Mouse (Mus musculus): ENCODE measurements around the gene Rpl18a. TPM values are rescaled to one million over a fixed set of nuclear protein-coding genes. Genes with fewer than 3 reads are reported as not detected.

Rpl18a gene
- polyA plus RNA-seq, 1 experiment from 2014 or later: 2,427 TPM

DNA sequence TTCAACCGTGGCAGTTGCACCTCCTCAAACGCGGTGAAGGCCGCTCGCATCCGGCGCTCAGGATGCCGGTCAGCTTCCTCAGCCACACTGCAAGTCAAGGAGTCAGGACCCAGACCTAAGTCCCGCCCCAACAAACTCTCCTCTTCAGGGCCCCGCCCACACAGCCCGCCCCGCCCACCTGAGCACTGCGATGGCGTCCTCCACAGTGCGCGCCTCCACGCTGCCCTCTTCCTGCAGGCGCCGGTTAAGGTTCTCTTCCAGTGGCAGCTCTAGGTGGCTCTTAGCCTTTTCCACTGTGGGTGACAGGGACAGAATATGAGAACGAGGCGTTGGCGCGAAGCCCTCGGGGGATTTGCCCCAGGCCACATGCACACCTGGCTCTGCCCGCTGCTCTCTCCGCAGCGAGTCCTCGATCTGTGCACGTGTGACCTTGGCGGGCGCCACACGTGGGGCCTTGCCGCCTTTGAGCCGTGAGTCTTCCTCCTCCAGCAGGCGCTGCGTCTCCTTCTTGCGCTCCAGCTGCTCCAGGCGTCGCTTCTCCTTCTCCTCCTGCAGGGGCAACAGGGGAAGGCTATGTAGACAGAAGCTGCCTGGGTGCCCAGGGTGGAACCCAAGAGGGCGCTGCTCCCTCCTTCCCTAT, 28.5 kb downstream of the Rpl18a start:
- peaks cover 34% of the 10 kb centered on the region for H3K4me1 ChIP-seq (ENCODE audit: control insufficient read depth, insufficient read depth, low read length)
- H3K4me2 ChIP-seq (ENCODE audit: low read depth, low read length): peak overlapping the region; percentile 23; the same call in 1 of the 2 replicates
- H3K4me3 ChIP-seq (ENCODE audit: low read depth, low read length): no peak overlapping the region
- H3K36me3 ChIP-seq (ENCODE audit: control insufficient read depth, insufficient read depth, low read length): no peaks in the 10 kb centered on the region
- WGBS: 18% methylated on average over 36 of the region's 40 CpGs
- H3K27me3 ChIP-seq (ENCODE audit: control insufficient read depth, insufficient read depth, low read length): no peaks in the 10 kb centered on the region
- H3K27ac ChIP-seq (ENCODE audit: low read depth, low read length): peak overlapping the region; percentile 69
- no peak for ATAC-seq (ENCODE audit: low read depth)
- H3K9ac ChIP-seq (replicated peaks; ENCODE audit: low read depth, low read length): peak overlapping the region; percentile 30; the same call in 1 of the 2 replicates
- no peaks in the 10 kb centered on the region for H3K9me3 ChIP-seq (ENCODE audit: control insufficient read depth, low read length)

- Histone ChIP-seq H3K36me3 (ENCODE audit: control insufficient read depth, insufficient read depth, low read length) (no peaks in the 10 kb centered on the region), H3K27me3 (ENCODE audit: control insufficient read depth, insufficient read depth, low read length) (no peaks in the 10 kb centered on the region; the same call in 1 of the 2 replicates), H3K4me3 (ENCODE audit: low read depth, low read length) (no peak overlapping the region), H3K9ac (replicated peaks; ENCODE audit: low read depth, low read length) (no peak overlapping the region), H3K4me1 (ENCODE audit: control insufficient read depth, insufficient read depth, low read length) (peaks cover 44% of the 10 kb centered on the region), H3K9me3 (ENCODE audit: control insufficient read depth, low read length) (no peaks in the 10 kb centered on the region), H3K27ac (ENCODE audit: low read depth, low read length) (peak overlapping the region; percentile 90), H3K4me2 (ENCODE audit: low read depth, low read length) (peak overlapping the region; percentile 96; the same call in 1 of the 2 replicates)
- 90% methylated on average over 7 of the region's 7 CpGs for WGBS
- ATAC-seq (ENCODE audit: low read depth): no peak
Observed at GRCm38 (mm10) chr8:70866566-70866965, 30.6 kb downstream of the Rpl18a start.

DNA sequence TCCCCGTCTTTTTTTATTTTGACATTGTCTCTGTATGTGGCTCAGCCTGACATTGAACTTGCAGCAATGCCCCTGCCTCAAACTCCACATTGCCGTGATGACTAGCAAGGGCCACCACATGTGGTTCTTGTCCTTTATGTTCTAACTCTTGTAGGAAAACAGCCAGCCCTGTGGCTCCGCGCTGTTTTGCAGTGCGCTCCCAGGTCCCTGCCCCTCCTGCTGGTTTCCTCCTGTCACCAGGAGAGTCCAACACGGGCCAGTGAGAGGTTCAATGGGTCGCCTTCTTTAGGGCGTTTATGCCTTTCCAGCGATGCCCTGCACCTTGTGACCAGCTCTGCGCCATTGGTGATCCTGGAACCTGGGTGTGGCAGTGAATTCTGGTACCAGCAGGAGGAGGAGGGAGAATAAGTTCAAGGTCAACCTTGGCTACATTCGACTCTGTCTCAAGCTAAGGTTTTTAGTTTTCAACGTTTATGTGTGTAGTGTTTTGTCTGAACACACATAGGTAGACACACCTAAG, 31.2 kb downstream of the Rpl18a start:
- peak overlapping the region; percentile 96 for H3K4me2 ChIP-seq (ENCODE audit: low read depth, low read length)
- peaks cover 44% of the 10 kb centered on the region for H3K4me1 ChIP-seq (ENCODE audit: control insufficient read depth, insufficient read depth, low read length)
- H3K4me3 ChIP-seq (ENCODE audit: low read depth, low read length): peak overlapping the region; percentile 51
- H3K27me3 ChIP-seq (ENCODE audit: control insufficient read depth, insufficient read depth, low read length): no peaks in the 10 kb centered on the region; the same call in 1 of the 2 replicates
- H3K27ac ChIP-seq (ENCODE audit: low read depth, low read length): peak overlapping the region; percentile 90
- no peaks in the 10 kb centered on the region for H3K9me3 ChIP-seq (ENCODE audit: control insufficient read depth, low read length)
- ATAC-seq (ENCODE audit: low read depth): peak; percentile 9
- 7% methylated on average over 12 of the region's 12 CpGs for WGBS
- H3K36me3 ChIP-seq (ENCODE audit: control insufficient read depth, insufficient read depth, low read length): no peaks in the 10 kb centered on the region
- peak overlapping the region; percentile 48 for H3K9ac ChIP-seq (replicated peaks; ENCODE audit: low read depth, low read length)

- Histone ChIP-seq H3K9me3 (ENCODE audit: control insufficient read depth, low read length) (no peaks in the 10 kb centered on the region), H3K9ac (replicated peaks; ENCODE audit: low read depth, low read length) (peak overlapping the region; percentile 63), H3K36me3 (ENCODE audit: control insufficient read depth, insufficient read depth, low read length) (no peaks in the 10 kb centered on the region), H3K4me2 (ENCODE audit: low read depth, low read length) (peak overlapping the region; percentile 96), H3K4me3 (ENCODE audit: low read depth, low read length) (peak overlapping the region; percentile 51), H3K27me3 (ENCODE audit: control insufficient read depth, insufficient read depth, low read length) (no peaks in the 10 kb centered on the region; the same call in 1 of the 2 replicates), H3K4me1 (ENCODE audit: control insufficient read depth, insufficient read depth, low read length) (peaks cover 44% of the 10 kb centered on the region), H3K27ac (ENCODE audit: low read depth, low read length) (peak overlapping the region; percentile 95)
- ATAC-seq (ENCODE audit: low read depth): peak; percentile 87
- WGBS: 0% methylated on average over 45 of the region's 46 CpGs
Observed at GRCm38 (mm10) chr8:70865350-70866000, 31.7 kb downstream of the Rpl18a start.

DNA sequence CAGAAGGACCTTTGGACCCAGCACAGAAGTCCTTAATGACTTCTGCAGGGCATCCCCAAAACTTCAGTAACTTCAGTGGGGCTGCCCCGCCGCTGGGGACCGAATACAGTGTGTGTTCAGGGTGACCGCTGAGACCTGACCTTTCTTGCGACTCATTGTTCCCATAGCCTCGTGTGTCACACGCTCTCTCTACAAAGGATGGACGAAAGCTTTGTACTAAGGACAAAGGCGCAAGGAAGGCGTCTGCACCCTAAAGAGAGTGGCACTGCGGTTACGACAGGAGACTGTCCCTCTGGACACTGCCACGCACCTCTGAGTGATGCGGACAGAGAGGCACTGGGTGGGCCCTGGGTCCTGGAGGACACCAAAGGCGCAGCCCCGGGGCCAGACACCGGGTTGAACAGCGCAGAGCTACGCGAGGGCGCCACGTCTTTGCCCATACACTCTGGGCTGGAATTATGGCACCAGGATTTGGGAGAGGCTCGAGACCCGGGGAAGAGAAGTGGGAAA, 32.4 kb downstream of the Rpl18a start:
- H3K4me1 ChIP-seq (ENCODE audit: control insufficient read depth, insufficient read depth, low read length): peaks cover 44% of the 10 kb centered on the region
- H3K36me3 ChIP-seq (ENCODE audit: control insufficient read depth, insufficient read depth, low read length): no peaks in the 10 kb centered on the region
- ATAC-seq (ENCODE audit: low read depth): peak; percentile 16
- peak overlapping the region; percentile 96 for H3K4me2 ChIP-seq (ENCODE audit: low read depth, low read length)
- 1% methylated on average over 24 of the region's 24 CpGs for WGBS
- H3K9ac ChIP-seq (replicated peaks; ENCODE audit: low read depth, low read length): peak overlapping the region; percentile 63
- no peaks in the 10 kb centered on the region; the same call in 1 of the 2 replicates for H3K27me3 ChIP-seq (ENCODE audit: control insufficient read depth, insufficient read depth, low read length)
- H3K9me3 ChIP-seq (ENCODE audit: control insufficient read depth, low read length): no peaks in the 10 kb centered on the region
- H3K27ac ChIP-seq (ENCODE audit: low read depth, low read length): peak overlapping the region; percentile 95
- peak overlapping the region; percentile 51 for H3K4me3 ChIP-seq (ENCODE audit: low read depth, low read length)

- H3K4me3 ChIP-seq (ENCODE audit: low read depth, low read length): peak overlapping the region; percentile 51
- H3K4me1 ChIP-seq (ENCODE audit: control insufficient read depth, insufficient read depth, low read length): peaks cover 43% of the 10 kb centered on the region
- peak overlapping the region; percentile 63 for H3K9ac ChIP-seq (replicated peaks; ENCODE audit: low read depth, low read length)
- H3K9me3 ChIP-seq (ENCODE audit: control insufficient read depth, low read length): no peaks in the 10 kb centered on the region
- WGBS: 1% methylated on average over 46 of the region's 46 CpGs
- no peaks in the 10 kb centered on the region for H3K36me3 ChIP-seq (ENCODE audit: control insufficient read depth, insufficient read depth, low read length)
- H3K4me2 ChIP-seq (ENCODE audit: low read depth, low read length): peak overlapping the region; percentile 96
- no peak for ATAC-seq (ENCODE audit: low read depth)
- H3K27me3 ChIP-seq (ENCODE audit: control insufficient read depth, insufficient read depth, low read length): no peaks in the 10 kb centered on the region; the same call in 1 of the 2 replicates
- H3K27ac ChIP-seq (ENCODE audit: low read depth, low read length): peak overlapping the region; percentile 95
Observed at GRCm38 (mm10) chr8:70863956-70864711, 33.1 kb downstream of the Rpl18a start.

DNA sequence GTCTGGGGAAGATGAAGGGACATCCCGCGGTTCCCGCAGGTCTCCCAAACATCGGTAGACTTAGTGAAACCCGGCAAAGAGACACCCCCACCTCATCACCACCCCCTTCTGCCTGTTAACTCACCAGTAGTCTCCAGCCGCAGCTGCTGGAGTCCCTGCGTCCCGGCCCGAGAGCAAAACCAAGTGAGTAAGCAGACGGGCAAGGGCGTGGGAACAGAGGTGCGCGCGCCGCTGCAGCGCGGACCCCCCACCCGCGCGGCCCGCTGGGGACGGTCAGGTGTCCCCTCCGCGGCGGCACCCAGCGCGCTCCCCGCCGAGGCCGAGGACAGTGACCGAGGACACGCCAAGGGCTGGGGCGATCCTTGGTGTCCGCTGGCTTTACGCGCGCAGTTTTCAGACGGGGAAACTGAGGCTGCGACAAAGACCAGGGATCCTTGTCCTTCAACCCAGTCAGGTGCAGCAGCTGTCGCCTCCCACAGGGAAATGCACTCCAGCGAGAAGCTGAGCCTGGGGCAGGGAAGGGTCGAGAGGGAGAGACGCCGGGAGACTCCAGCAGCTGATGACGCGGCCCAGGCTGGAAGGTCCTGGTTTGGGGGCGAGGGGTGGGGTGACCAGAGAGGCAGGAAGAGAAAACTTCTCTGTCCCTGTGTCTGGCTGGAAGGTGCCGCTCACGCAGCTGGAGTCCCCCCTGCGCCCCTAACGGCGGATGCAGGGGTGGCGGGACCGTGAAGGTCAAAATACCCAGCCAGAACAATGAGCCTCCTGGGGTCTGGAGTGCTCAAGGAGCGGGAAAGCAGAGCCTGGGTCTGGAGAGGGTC, 34.2 kb downstream of the Rpl18a start, which contains the start of gene Kcnn1:
Gene Kcnn1, minus strand, starts transcription at position 435 of the 818 bp plus-strand sequence.
- Histone ChIP-seq H3K9ac (replicated peaks; ENCODE audit: low read depth, low read length) (peak within 1 kb of the TSS; percentile 63), H3K27ac (ENCODE audit: low read depth, low read length) (peak within 1 kb of the TSS; percentile 95), H3K4me2 (ENCODE audit: low read depth, low read length) (peak within 1 kb of the TSS; percentile 96), H3K4me3 (ENCODE audit: low read depth, low read length) (peak within 1 kb of the TSS; percentile 51), H3K27me3 (ENCODE audit: control insufficient read depth, insufficient read depth, low read length) (no peaks in the 10 kb centered on the region; the same call in 1 of the 2 replicates), H3K36me3 (ENCODE audit: control insufficient read depth, insufficient read depth, low read length) (no peaks in the 10 kb centered on the region), H3K9me3 (ENCODE audit: control insufficient read depth, low read length) (no peaks in the 10 kb centered on the region), H3K4me1 (ENCODE audit: control insufficient read depth, insufficient read depth, low read length) (peaks cover 44% of the 10 kb centered on the region)
- ATAC-seq (ENCODE audit: low read depth): no peak
- WGBS: under 1% methylated on average over 55 of the region's 55 CpGs

DNA sequence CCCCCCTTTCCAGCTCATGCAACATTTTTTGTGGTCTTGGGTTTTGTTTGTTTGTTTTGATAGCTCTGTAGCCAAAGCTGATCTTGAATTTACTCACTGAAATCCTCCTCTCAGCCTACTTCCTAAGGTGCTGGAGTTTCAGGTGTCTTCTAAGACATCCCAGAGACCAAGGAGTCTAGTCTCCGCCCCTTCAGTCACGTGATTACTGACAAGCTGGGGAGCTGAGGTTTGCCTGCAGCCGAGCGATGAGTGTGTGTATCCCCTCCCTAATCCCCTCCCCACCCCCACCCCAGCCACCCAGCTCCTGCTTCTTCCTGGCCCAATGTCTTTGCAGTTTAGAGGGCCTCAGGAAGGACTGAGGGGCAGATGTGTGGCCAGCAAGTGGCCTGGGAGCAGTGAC, 39.7 kb downstream of the Rpl18a start:
- Histone ChIP-seq H3K9ac (replicated peaks; ENCODE audit: low read depth, low read length) (no peak overlapping the region), H3K4me3 (ENCODE audit: low read depth, low read length) (no peak overlapping the region), H3K4me1 (ENCODE audit: control insufficient read depth, insufficient read depth, low read length) (peaks cover 25% of the 10 kb centered on the region), H3K36me3 (ENCODE audit: control insufficient read depth, insufficient read depth, low read length) (no peaks in the 10 kb centered on the region; the same call in 1 of the 2 replicates), H3K4me2 (ENCODE audit: low read depth, low read length) (peak overlapping the region; percentile 80; the same call in 1 of the 2 replicates), H3K9me3 (ENCODE audit: control insufficient read depth, low read length) (no peaks in the 10 kb centered on the region), H3K27ac (ENCODE audit: low read depth, low read length) (no peak overlapping the region), H3K27me3 (ENCODE audit: control insufficient read depth, insufficient read depth, low read length) (no peaks in the 10 kb centered on the region)
- 7% methylated on average over 4 of the region's 4 CpGs for WGBS
- ATAC-seq (ENCODE audit: low read depth): no peak

Measured in neural tube, embryonic 14.5 days (tissue).